Mouse (Mus musculus) left cerebral cortex, adult 8-10 months (tissue): ENCODE measurements at regions not wholly inside any gene's neighbourhood (a gene's known extent, or its start where the extent isn't known, plus 50 kb on each side); places are given as distances from the start of the nearest gene placed in this dataset.

Experiments used
- DNase-seq, 2 experiments: peaks; one replicate each; pipeline ENCODE4 v3.0.0; 2022; ENCODE audit warnings: low spot score in 2 of 2

- no peak for DNase-seq
Measured at GRCm38 (mm10) chr15:60762071-60762470, 91.5 kb downstream of the Fam84b start.

GRCm38 (mm10) chr15:60760015-60760437, 93.6 kb downstream of the Fam84b start:
- no peak for DNase-seq

- DNase-seq: no peak
Measured at GRCm38 (mm10) chr15:60754246-60754645, 99.3 kb downstream of the Fam84b start.

- no peak for DNase-seq
Measured at GRCm38 (mm10) chr15:60739598-60739997, 114.0 kb downstream of the Fam84b start.

- no peak for DNase-seq
Measured at GRCm38 (mm10) chr15:60738258-60738657, 115.3 kb downstream of the Fam84b start.

- DNase-seq: no peak
Measured at GRCm38 (mm10) chr15:60732416-60732815, 121.2 kb downstream of the Fam84b start.

GRCm38 (mm10) chr15:60728754-60729153, 124.8 kb downstream of the Fam84b start:
- DNase-seq: no peak

- no peak for DNase-seq
Measured at GRCm38 (mm10) chr15:60728337-60728736, 125.2 kb downstream of the Fam84b start.

- DNase-seq: no peak
Measured at GRCm38 (mm10) chr15:60719332-60719731, 134.2 kb downstream of the Fam84b start.

GRCm38 (mm10) chr15:60708678-60709077, 144.9 kb downstream of the Fam84b start:
- no peak for DNase-seq

GRCm38 (mm10) chr15:60706009-60706408, 147.6 kb downstream of the Fam84b start:
- no peak for DNase-seq

GRCm38 (mm10) chr15:60701273-60701672, 152.3 kb downstream of the Fam84b start:
- DNase-seq: no peak

GRCm38 (mm10) chr15:60694746-60695145, 158.8 kb downstream of the Fam84b start:
- DNase-seq: no peak

- DNase-seq: no peak
Measured at GRCm38 (mm10) chr15:60693751-60694500, 159.7 kb downstream of the Fam84b start.

- DNase-seq: no peak
Measured at GRCm38 (mm10) chr15:60692718-60693597, 160.6 kb downstream of the Fam84b start.

GRCm38 (mm10) chr15:60692149-60692548, 161.4 kb downstream of the Fam84b start:
- DNase-seq: no peak

- DNase-seq: no peak
Measured at GRCm38 (mm10) chr15:60677397-60677796, 176.2 kb downstream of the Fam84b start.

- no peak for DNase-seq
Measured at GRCm38 (mm10) chr15:60657572-60657971, 196.0 kb downstream of the Fam84b start.

GRCm38 (mm10) chr15:60655113-60655512, 198.5 kb downstream of the Fam84b start:
- no peak for DNase-seq

GRCm38 (mm10) chr15:60649252-60649651, 204.3 kb downstream of the Fam84b start:
- DNase-seq: no peak

GRCm38 (mm10) chr15:60641770-60642169, 211.8 kb downstream of the Fam84b start:
- DNase-seq: no peak

- DNase-seq: no peak
Measured at GRCm38 (mm10) chr15:60633457-60633850, 220.1 kb downstream of the Fam84b start.
